Mouse (Mus musculus) limb, embryonic 14.5 days (tissue): ENCODE results near the gene Fhit. TPM values are rescaled to one million over a fixed set of nuclear protein-coding genes. Genes with fewer than 3 reads are reported as not detected.
A peak's percentile ranks its signal among the peaks of the same experiment; 100 is the strongest.

Experiments used
- ATAC-seq: fragments of 200-750 bp; cut with Nextera tagmentation; 2 replicates; pipeline ENCODE4 v1.8.0; 2017; ENCODE audit warnings: low read depth, moderate number of reproducible peaks, moderate TSS enrichment; ENCODE audit not compliant: low FRiP score
- DNase-seq: peaks from one replicate; pipeline ENCODE4 v3.0.0-alpha.2; 2015; ENCODE audit warnings: low spot score
- H3K27ac ChIP-seq: fragments of 300-500 bp; sonication (generic); replicated peaks from 2 replicates; pipeline ENCODE4 v1.5.1; 2014; ENCODE audit warnings: low read depth, mild to moderate bottlenecking, low read length, moderate library complexity, mixed read lengths
- H3K27me3 ChIP-seq: fragments of 300-500 bp; sonication (generic); 2 replicates; pipeline ENCODE4 v1.6.1; 2014; ENCODE audit warnings: low read length, mixed read lengths; ENCODE audit not compliant: control insufficient read depth, insufficient read depth
- H3K36me3 ChIP-seq: fragments of 300-500 bp; sonication (generic); 2 replicates; pipeline ENCODE4 v1.6.1; 2014; ENCODE audit warnings: mild to moderate bottlenecking, low read length, moderate library complexity, mixed read lengths; ENCODE audit not compliant: control insufficient read depth, insufficient read depth
- H3K4me1 ChIP-seq: fragments of 300-500 bp; sonication (generic); 2 replicates; pipeline ENCODE4 v1.6.1; 2014; ENCODE audit warnings: antibody characterized with exemption, low read length, mixed read lengths; ENCODE audit not compliant: control insufficient read depth, insufficient read depth
- H3K4me2 ChIP-seq: fragments of 300-500 bp; sonication (generic); replicated peaks from 2 replicates; pipeline ENCODE4 v1.6.1; 2014; ENCODE audit warnings: low read depth, mild to moderate bottlenecking, low read length, moderate library complexity; ENCODE audit not compliant: severe bottlenecking
- H3K4me3 ChIP-seq: fragments of 300-500 bp; sonication (generic); replicated peaks from 2 replicates; pipeline ENCODE4 v1.5.1; 2014; ENCODE audit warnings: low read length
- H3K9ac ChIP-seq: fragments of 300-500 bp; sonication (generic); 2 replicates; pipeline ENCODE4 v1.6.1; 2014; ENCODE audit warnings: mild to moderate bottlenecking, low read depth, low read length, moderate library complexity; ENCODE audit not compliant: severe bottlenecking
- H3K9me3 ChIP-seq: fragments of 300-500 bp; sonication (generic); 2 replicates; pipeline ENCODE4 v1.6.1; 2016; ENCODE audit warnings: low read length; ENCODE audit not compliant: control insufficient read depth
- POLR2A ChIP-seq: fragments of 200-500 bp; IDR thresholded peaks from 2 replicates; pipeline ENCODE4 v1.8.0; 2012; ENCODE audit warnings: inconsistent platforms, mild to moderate bottlenecking, moderate library complexity, borderline replicate concordance; ENCODE audit not compliant: insufficient read depth, insufficient read length; ENCODE audit errors: extremely low read depth
- WGBS: fragments of 180-500 bp; shearing (Covaris S2); extraction: QIAGEN DNeasy Blood & Tissue Kit; methylation state at CpG from one replicate; pipeline ENCODE4 v1.1.7; 2014; 5-methylcytosine and 5-hydroxymethylcytosine counted together
- polyA plus RNA-seq, 2 experiments: library from polyadenylated mRNA; depleted of rRNA in 1 of 2; stranded (reverse) in 1 of 2; unstranded in 1 of 2; fragments of >200 nt; fragmentation: Nextera tagmentation in 1 of 2; extraction: Ambion mirVana in 1 of 2; gene quantifications; 2 replicates each; pipeline versions ENCODE4 v1.2.1 to v1.2.3; 2012 to 2014

The Fhit gene
- polyA plus RNA-seq, 2 experiments, result 3.5 to 7.6 TPM

- DNase-seq (peak; percentile 9), ATAC-seq (no peak)
- no peaks in the 10 kb centered on the region for H3K36me3 ChIP-seq
- no peak overlapping the region for H3K4me3 ChIP-seq
- no peak overlapping the region for H3K4me2 ChIP-seq
- no peak overlapping the region for H3K9ac ChIP-seq
- no peaks in the 10 kb centered on the region for H3K27me3 ChIP-seq
- no peak for TF ChIP-seq POLR2A
- no peak overlapping the region for H3K27ac ChIP-seq
- H3K4me1 ChIP-seq, result no peaks in the 10 kb centered on the region
- 81% methylated on average over 3 of the region's 3 CpGs for WGBS
- H3K9me3 ChIP-seq, result no peaks in the 10 kb centered on the region
Observed at GRCm38 (mm10) chr14:10409306-10409962, 752.4 kb downstream of the Fhit start.

- H3K36me3 ChIP-seq, result no peaks in the 10 kb centered on the region
- no peak for TF ChIP-seq POLR2A
- 67% methylated on average over 1 of the region's 1 CpGs for whole genome bisulfite sequencing
- no peak overlapping the region for H3K4me2 ChIP-seq
- H3K27ac ChIP-seq, result no peak overlapping the region
- H3K27me3 ChIP-seq, result no peaks in the 10 kb centered on the region
- no peaks in the 10 kb centered on the region for H3K4me1 ChIP-seq
- no peak for ATAC-seq
- no peaks in the 10 kb centered on the region for H3K9me3 ChIP-seq
- no peak overlapping the region for H3K4me3 ChIP-seq
- H3K9ac ChIP-seq, result no peak overlapping the region
- no peak for DNase-seq
Observed at GRCm38 (mm10) chr14:10405346-10405745, 756.5 kb downstream of the Fhit start.

- Histone ChIP-seq H3K36me3 (no peaks in the 10 kb centered on the region), H3K27me3 (no peaks in the 10 kb centered on the region), H3K4me2 (no peak overlapping the region), H3K4me3 (no peak overlapping the region), H3K27ac (no peak overlapping the region), H3K4me1 (no peaks in the 10 kb centered on the region), H3K9me3 (no peaks in the 10 kb centered on the region), H3K9ac (no peak overlapping the region)
- WGBS, result 64% methylated on average over 5 of the region's 5 CpGs
- no peak for TF ChIP-seq POLR2A
- ATAC-seq, result no peak
- DNase-seq, result no peak
Observed at GRCm38 (mm10) chr14:10367783-10368680, 793.8 kb downstream of the Fhit start.

- Histone ChIP-seq H3K4me2 (no peak overlapping the region), H3K4me1 (no peaks in the 10 kb centered on the region), H3K27ac (no peak overlapping the region), H3K9me3 (no peaks in the 10 kb centered on the region), H3K4me3 (no peak overlapping the region), H3K36me3 (no peaks in the 10 kb centered on the region), H3K9ac (no peak overlapping the region), H3K27me3 (no peaks in the 10 kb centered on the region)
- TF ChIP-seq POLR2A, result no peak
- ATAC-seq (no peak), DNase-seq (no peak)
- WGBS, result 87% methylated on average over 4 of the region's 4 CpGs
Observed at GRCm38 (mm10) chr14:10366808-10367207, 795.0 kb downstream of the Fhit start.

GRCm38 (mm10) chr14:10364281-10364680 lies 797.6 kb downstream of the Fhit start:
- Histone ChIP-seq H3K27me3 (no peaks in the 10 kb centered on the region), H3K9me3 (no peaks in the 10 kb centered on the region), H3K4me2 (no peak overlapping the region), H3K4me1 (no peaks in the 10 kb centered on the region), H3K36me3 (no peaks in the 10 kb centered on the region), H3K4me3 (no peak overlapping the region), H3K9ac (no peak overlapping the region), H3K27ac (no peak overlapping the region)
- WGBS, result 85% methylated on average over 6 of the region's 6 CpGs
- TF ChIP-seq POLR2A, result no peak
- ATAC-seq (no peak), DNase-seq (no peak)
